Mouse (Mus musculus): ENCODE results near the gene Snx1.

Gene Snx1

DNA sequence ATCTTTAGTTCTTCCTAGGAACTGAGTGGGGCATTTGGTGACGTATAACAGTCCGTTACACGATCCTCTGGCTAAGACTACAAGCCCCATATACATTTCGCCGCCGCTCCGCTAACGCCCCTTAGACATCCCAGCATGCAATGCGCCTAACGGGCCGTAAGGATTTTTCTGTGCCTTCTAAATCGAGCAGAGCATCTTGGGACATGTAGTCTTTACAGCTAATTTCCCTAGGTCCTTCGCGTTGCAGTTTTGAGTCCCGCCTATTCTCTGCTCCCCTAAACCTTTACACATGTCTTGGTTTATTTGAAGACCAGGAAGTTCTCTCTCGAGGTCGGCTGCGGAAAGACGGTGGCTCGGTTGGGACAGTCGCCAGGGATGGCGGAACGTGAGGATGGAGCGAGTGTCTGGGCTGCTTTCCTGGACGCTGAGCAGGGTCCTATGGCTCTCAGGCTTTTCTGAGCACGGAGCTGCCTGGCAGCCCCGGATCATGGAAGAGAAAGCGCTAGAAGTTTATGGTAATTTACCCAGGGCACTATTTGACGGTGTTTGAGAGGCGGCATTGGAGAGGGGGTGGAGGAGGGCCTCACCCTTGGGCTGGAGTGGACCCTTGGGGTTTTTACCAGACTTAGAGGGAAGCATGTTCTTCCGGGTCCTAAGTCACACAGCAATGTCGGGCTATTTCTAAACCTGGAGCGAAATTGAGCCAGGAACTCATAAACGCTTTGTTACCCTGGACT lies at the start of gene Snx1, which contains the start of gene Ciao2a:
Gene Snx1, minus strand, starts transcription at position 132 of the 737 bp plus-strand sequence.
Gene Ciao2a, plus strand, starts transcription at position 156 of the 737 bp plus-strand sequence.
- DNase-seq, result peak; percentile 96

DNA sequence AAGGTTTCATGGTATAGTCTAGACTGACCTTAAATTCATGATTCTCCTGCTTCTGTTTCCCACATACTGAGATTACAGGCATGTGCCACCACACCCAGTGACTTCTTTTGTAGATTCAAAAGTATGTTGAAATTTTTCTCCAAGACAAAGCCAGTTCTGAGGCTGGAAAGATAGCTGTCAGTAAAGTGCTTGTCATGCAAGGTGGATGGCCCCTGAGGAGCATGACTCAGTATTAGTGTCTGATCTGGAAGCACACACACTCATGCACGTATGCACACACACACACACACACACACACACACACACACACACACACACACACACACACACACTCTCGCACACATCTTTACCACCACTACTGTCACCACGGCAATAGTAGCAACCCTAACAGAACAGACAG lies 48.6 kb upstream of the Snx1 start:
- DNase-seq, result no peak

DNA sequence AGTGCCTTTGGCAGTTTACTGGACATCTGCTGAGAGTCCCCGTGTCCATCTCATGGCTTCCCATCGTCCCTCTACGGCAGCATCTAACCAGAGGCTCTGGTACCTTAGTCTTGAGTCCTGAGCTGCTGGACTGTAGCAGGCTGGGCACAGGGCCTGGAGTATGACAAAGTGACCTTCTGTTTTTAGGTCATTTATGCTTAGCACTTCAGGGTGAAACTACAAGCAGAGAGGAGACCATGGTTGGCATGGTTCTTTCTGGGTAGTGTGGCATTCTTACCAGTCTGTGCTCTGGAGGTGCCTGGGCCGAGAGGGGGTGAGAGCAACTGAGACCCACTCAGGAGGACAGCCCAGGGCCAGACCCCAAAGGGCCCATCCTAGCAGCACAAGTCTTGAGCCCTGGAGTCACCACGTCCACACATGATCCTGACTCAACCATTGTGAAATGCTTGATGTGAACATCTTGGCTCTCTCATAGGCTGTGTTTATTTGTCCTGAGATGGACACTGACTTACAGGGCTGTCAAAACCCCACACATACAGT lies 47.0 kb upstream of the Snx1 start:
- no peak for DNase-seq

DNA sequence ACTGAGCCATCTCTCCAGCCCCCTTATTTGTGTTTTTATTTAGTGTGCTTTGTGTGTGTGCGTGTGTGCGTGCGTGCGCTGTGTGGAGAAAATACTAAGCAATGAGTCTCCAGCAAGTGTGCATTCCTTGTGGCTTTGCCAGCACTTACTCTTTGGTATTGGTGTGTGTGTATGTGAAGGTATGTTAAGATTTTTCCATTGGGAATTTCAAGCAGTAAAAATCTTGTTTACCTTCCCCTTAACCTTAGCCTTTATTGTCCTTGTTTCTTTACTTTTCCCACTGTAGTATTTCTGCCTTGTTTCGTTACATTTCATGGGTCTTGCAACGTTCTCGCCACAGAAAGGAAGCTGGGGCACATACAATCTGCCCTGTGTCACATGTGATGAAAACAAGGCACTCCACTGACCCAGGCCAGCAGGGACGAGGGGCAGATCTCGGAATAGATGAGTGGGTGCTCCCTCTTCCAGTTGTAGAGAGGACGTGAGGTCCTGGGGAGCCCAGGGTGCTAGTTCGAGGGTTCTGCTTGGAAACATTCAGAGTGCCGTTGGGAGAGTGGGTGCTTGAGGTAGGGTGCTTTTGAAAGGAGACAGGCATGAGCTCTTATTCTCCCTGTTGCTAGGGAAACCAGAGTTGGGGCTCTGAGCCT lies 45.0 kb upstream of the Snx1 start:
- DNase-seq, result no peak

DNA sequence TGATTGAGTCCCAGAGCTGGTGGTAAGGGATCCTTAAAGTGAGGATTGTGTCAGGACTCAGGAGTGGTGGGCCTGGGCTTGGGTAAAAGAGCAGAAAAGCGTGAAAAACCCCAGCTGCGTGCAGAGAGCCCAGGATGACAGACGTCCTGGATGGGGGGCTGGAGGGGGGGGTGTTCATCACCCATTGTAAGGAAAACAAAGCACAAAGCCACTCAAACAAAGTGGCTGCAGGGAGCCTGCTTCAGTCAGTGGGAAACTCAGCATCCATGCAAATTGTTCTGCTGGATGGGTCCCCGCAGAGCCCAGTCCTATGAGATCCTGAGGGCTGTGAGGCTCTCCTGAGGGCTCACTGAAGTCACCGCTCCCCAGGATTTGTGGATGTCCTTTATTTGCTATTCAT lies 44.1 kb upstream of the Snx1 start:
- no peak for DNase-seq

DNA sequence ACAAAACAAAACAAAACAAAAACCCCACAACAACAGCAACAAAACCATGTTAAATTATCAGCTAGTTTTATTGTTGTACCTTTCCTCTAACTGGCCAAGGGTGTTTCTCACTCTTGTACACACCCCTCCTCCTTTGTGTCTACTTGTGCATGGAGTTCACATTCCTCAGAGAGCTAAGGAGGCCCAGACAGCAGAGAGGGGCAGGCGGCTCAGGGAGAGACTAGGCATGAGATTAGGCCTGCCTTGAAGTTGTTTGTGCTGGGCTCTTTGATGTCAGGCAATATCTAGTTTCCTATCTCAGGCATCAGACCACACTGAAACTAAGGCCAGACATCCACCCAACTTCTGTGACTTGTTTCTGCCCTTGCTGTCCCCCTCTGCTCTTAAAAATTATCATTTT lies 41.8 kb upstream of the Snx1 start:
- no peak for DNase-seq

DNA sequence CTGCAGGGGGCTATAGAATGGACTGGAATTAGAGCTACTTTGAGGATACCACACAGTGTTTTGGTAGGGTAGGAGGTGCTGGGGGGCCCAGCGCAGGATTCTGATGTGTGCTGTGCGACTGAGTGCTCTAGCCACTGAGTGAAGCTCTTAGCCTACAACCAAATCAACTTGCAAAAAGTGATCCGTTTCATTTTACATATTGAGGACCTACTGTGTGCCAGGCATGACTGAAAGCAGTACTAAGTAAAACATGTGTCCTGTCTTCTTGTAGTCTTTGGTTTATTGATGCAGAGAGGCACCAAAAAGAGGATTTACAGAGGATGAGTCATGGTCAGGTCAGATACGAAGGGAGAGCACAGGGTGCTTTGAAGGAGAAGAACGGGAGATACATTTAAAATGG lies 40.8 kb upstream of the Snx1 start:
- no peak for DNase-seq

DNA sequence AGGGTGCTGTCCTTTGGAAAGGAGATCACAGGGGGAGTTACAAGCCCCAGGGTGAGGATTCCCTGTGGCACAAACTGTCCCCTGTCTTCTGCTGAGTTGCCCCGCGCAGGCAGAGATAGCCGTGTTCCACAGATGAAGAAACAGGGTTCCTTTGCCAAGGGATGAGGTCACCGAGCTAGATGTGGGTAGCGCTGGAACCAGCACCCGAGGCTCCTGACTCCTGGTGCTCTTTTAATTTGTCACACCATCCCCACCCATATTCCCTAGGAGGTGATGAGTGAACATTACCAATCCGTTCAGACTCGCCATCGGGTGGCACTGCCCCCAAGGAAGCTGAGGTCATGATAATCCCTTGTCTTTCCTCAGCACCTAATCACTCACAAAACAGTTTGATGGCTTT lies 36.6 kb upstream of the Snx1 start:
- no peak for DNase-seq

DNA sequence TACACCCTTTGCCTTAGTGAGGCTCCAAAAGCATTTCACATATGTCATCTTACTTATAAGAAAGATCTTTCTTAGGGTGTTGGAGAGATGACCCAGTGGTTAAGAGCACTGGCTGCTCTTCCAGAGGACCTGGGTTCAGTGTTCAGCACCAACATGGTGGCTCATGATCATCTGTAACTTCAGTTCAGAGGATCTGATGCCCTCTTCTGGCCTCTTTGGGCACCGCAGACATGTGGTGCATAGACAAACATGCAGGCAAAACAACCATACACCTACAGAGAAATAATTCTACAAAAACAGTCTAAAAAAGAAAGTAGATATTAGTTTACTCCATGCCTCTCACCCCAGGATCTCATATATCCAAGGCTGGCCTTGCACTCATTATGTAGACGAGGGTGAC lies 33.8 kb upstream of the Snx1 start:
- no peak for DNase-seq

DNA sequence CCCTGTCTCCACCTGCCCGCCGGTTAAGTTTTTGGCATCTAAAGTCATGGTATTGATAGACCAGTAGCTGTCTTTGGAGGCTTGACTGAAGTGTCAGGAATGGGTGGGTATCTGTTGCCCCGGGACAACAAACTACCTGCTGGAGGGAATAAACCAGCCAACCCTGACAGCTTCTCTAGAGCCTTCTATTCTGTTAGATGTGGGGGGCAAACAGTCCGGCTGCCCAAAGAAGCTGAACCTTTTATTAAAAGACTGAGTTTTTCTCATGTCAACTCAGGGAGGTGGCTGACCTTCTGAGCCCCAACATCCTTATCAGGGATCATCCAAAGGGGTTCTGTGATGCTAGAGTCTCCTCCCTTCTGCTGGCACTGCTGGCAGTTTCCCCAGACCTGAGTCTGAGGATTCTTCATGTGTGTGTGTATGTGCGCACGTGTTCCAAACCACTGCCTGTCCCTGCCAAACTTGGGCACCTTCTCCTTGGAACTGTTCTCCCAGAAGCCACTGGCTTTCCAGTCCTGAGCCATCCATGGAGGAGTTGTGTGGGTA lies 32.6 kb upstream of the Snx1 start:
- DNase-seq, result no peak

DNA sequence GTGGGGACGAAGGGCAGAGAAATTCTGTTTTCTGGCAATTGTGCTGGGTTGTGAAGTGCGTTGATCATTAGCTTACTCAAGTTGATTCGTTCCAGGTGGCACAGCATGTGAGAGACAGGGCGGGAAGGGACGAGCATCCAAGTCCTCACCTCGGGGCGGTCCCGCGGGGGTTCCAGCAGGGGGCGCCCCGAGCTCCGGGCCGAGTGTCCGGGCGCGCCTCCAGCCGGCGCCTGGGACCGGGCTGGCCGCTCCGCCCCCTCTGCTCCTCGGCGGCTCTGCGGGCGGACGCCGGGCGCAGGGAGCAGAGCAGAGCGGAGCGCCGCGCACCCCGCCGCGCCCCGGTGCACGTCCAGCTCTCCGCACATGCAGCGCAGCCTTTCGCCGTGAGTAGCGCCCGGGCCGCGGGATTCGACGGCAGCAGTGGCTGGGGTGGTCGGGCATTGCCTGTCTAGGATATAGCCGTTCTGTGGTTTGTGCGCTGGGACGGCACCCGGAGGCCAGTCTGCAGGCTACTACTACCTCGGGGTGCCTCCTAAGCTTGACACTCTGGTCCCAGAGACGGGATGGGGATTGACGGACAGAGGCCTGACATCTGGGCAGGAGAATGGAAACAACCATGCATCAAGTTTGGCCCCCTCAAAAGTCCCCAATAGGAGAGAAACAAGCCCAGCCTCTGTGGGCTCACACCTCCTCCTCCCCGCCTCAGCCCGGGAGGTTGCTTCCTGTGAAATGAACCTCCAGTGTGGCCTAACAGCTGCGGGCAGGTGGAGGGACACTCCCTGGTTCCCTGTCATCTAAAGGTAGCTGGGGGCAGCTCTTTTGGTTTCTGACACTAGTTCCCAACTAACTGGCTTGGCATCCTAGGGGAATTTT lies 31.8 kb upstream of the Snx1 start, which contains the start of gene Dapk2:
Gene Dapk2, plus strand, starts transcription at position 266 of the 873 bp plus-strand sequence.
- DNase-seq, result peak; percentile 93

DNA sequence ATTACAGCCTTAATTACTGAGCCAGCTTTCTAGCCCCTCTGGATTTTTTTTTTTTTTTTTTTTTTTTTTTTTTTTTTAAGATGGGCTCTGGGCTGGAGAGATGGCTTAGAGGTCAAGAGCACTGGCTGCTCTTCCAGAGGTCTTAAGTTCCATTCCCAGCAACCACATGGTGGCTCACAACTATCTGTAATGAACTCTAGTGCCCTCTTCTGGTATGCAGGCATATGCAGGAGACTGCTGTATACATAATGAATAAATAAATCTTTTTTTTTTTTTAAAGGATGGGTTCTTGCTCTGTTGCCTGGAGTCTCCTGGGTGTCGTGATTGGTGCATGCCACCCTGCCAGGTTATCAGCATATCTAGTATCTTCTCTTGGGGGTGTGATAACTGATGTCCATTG lies 29.1 kb upstream of the Snx1 start:
- no peak for DNase-seq

DNA sequence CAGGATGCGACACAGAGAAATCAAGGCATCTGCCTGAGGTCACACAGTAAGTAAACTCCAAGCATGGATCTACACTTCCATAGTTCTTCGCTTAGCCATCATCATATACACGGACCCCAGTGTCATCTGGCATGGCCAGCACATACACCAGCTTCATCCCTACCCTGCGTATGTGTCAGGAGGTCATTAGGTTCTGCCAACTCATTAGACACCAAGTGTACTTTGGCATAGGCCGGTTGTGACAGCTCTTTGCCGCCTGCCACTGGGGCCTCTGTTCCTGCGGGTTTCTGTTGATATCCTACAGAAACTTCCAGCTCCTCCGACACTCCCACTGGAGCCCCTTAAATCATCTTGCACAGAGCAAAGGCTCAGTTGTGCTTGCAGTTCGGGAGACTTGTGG lies 27.6 kb upstream of the Snx1 start:
- DNase-seq, result no peak

DNA sequence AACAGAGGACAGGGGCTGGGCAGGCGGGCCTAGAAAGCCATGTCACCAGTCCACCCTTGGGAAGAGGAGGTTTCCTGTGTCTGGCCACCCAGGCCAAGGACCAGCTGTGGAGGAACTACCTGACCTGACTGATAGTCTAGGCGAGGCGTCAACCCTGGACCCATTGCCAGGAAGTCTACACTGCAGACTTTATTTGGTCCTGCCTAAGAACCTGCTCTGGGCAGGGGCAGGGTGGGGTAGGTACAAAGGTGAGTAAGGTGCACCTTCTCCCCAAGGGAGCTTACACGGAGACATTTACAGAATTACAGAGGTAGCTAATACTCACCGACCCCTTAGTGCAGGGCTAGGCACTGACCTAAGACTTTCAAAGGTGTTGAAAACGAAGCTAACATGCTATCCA lies 27.2 kb upstream of the Snx1 start:
- no peak for DNase-seq

DNA sequence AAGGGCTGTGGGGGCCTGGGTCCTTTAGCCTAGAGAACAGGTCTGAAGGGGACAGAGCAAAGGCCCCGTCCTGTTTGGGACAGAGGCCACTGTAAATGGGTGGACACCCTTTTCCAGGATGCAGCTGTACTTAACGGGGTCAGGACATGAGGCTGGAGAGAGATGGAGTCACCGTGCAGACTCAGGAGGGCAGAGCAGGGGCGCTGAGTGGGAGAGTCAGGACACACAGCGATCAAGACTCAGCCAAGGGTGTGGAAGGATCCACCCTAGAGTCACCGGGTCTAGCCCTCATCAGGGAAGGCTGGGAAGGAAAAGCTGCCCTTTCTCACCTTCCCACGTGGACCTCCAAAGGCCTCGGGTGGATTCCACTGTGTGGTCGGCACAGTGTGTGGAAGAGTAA lies 25.6 kb upstream of the Snx1 start:
- DNase-seq, result no peak

DNA sequence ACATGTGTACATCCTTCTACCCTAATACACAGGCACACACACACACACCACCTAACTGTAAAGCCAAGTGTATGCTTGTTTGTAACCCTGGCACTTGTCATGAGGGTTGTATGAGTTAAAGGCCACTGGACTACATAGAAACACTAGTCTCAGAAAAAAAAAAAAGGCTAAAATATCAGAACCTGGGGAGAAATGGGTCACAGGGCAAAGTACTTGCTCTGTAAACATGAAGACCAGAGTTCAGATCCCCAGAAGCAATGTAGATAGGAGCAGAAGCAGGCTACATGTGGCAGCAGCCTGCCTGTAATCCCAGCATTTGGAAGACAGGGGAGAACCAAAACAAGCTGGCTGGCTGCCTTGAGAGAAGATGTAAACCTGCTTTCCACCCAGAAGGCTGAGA lies 19.8 kb upstream of the Snx1 start:
- DNase-seq, result no peak

DNA sequence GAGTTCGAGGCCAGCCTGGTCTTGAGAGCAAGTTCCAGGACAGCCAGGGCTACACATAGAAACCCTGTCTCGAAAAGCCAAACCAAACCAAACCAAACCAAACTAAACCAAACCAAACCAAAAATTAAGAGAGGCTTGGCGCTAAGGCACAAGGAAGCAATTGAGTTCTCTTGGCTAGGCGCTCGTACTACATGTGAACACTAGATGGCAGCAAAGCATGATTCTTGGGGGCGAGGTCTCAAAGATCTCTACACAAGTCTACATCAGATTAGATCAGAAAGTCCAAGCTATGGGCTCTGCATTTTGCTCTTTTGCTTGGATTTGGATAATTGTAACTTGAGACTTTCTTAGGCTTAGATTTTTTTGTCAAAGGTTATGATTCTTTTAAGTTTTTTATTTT lies 17.9 kb upstream of the Snx1 start:
- DNase-seq, result peak; percentile 81

DNA sequence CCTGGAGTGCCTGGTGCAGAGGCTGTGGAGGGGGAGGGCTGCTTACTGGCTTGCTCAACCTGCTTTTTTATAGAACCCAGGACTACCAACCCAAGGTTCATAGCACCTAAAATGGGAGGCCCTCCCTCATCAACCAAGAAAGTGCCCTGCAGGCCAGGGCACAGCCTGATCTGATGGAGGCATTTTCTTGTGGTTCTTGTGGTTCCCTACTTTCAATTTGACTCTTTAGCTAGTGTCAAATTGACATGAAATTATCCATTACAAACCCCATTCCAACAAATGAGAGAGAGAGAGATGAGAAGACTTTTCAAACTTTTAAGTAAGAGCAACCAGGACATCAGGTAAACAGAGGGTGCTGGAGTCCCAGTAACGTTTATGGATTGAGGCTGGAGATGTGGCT lies 15.9 kb upstream of the Snx1 start:
- DNase-seq, result no peak

DNA sequence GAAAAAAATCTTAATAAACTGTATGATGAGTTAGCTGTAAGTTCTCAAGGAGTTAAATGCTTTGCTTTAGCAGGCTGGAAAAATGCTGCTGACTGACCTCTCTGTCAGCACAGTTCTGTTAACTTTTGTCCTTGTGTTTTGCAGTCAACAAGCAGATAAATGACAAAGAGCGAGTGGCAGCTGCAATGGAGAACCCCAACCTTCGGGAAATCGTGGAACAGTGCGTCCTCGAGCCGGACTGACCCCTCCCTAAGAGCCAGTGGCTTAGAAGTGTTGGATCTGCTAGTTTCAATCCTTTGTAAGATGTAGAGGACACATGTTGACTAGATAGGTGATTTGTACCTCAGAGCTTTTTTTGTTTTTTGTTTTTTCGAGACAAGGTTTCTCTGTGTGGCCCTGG lies 11.8 kb upstream of the Snx1 start:
- DNase-seq, result no peak

DNA sequence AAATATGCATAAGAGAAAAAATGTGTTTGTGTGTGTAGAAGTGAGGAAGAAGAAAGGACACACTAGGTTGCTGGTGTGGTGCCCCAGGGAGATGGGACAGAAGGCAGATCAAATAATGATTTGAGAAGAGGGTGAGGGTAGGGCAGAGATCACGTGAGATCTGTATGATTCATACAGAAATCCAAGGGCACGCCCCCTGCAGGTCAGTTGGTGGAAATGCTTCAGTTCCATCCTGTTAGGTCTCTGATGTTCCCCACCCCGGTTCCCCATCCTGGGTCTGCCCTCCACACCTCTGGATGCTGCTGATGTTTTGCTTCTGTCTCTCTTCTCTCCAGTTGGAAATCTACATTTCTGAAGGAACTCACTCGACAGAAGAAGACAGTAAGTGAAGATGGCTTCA lies 9.6 kb upstream of the Snx1 start:
- peak; percentile 43 for DNase-seq

DNA sequence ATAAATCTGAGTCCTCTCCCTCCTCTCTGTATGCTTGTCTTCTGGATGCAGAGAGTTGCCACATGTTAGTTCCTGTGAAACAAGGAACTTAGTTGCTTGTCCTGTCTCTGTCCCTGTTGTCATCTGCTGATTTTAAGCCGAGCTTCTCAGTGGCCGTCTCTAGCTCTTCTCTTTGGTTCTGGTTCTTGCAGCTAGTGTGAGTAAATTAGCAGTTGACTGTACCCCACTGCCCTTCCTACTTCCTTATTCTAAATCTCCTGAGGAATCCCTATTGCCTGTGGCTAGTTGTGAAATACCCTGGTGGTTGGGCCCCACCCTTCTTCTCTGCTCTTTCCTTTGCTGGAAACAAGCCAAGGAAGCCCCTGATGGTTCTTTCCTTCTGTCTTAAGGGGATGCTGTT lies 5.1 kb upstream of the Snx1 start:
- no peak for DNase-seq

DNA sequence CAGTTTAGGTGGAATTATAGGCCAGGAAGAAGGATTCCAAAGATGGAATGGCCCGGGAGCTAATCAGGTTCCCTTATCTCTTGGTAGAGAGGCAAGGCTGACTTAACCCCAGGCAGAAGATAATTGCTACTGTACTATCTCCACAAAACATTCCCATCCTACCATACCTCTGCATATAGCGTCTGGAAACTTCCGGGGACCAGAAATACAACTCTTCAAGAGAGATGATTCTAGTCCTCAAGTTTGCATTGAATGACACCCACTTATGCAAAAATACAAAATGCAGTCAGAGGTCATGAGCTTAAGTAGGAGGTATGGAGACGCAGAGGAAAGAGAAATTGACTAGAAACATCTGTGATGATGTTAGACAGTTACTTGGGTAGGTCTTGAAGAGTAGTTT lies 1.5 kb upstream of the Snx1 start:
- DNase-seq, result no peak

DNA sequence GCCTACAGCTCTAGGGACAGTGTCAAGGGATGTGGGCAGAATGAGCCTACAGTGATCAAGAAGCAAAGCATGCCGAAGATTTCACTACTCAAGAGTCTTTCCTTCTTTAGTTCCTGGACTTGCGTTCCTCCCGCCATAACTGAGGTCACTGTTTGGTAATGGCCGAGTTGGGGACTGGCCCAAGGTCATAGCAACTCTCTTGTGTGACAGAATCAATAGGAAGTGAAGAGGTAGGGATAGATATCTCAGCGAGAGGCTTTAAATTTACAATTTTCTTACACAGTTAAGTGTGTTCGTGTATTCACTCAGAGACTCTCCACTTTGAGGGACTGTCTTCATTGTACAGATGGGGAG lies 783 bp upstream of the Snx1 start:
- no peak for DNase-seq
